Mouse (Mus musculus): ENCODE measurements around the gene Ormdl2. TPM values are rescaled to one million over a fixed set of nuclear protein-coding genes. Genes with fewer than 3 reads are reported as not detected.

Ormdl2 gene
- total RNA-seq, 2 experiments from 2014 or later = 7.1 to 7.7 TPM

Other genes with a start within 250 kb of the Ormdl2 start
- 1 to 10 TPM; 6.5 to 9.4 TPM for gene Erbb3, start 232.0 kb downstream of the Ormdl2 start, total RNA-seq (2021)
- 100 to 1,000 TPM; 245 to 252 TPM for gene Rps26, start 194.9 kb downstream of the Ormdl2 start, total RNA-seq (2021)
- 10 to 100 TPM; 10.2 to 19.0 TPM for gene Ikzf4, start 175.7 kb downstream of the Ormdl2 start, total RNA-seq (2021)
- gene Suox, start 147.6 kb downstream of the Ormdl2 start, total RNA-seq (2021) = 10 to 100 TPM; 12.0 to 12.6 TPM
- gene Rab5b, start 125.4 kb downstream of the Ormdl2 start, total RNA-seq (2021) = 100 to 1,000 TPM; 129 to 134 TPM
- gene Pmel, start 117.5 kb downstream of the Ormdl2 start, total RNA-seq (2021) = under 1 TPM; 0.48 to 0.79 TPM
- 1 to 10 TPM; 2.1 to 2.6 TPM for gene Cdk2, start 116.6 kb downstream of the Ormdl2 start, total RNA-seq (2021)
- gene Dgka, start 76.8 kb downstream of the Ormdl2 start, total RNA-seq (2021) = 1 to 10 TPM; 5.6 to 7.8 TPM
- 10 to 100 TPM; 27.7 to 31.8 TPM for gene Pym1, start 73.8 kb downstream of the Ormdl2 start, total RNA-seq (2021)
- under 1 TPM; 0.50 to 0.76 TPM for gene Mmp19, start 30.7 kb downstream of the Ormdl2 start, total RNA-seq (2021)
- gene Dnajc14, start 17.6 kb downstream of the Ormdl2 start, total RNA-seq (2021) = 10 to 100 TPM; 65.0 to 66.9 TPM
- gene Tmem198b, start 17.3 kb downstream of the Ormdl2 start, total RNA-seq (2021) = 1 to 10 TPM; 8.4 to 8.5 TPM
- gene Sarnp, start 4.3 kb downstream of the Ormdl2 start, total RNA-seq (2021) = 10 to 100 TPM; 32.9 to 40.9 TPM
- 10 to 100 TPM; 12.6 to 14.7 TPM for gene Gdf11, start 70.1 kb upstream of the Ormdl2 start, total RNA-seq (2021)
- gene Cd63, start 79.3 kb upstream of the Ormdl2 start, total RNA-seq (2021) = 10 to 100 TPM; 59.5 to 64.6 TPM
- 1 to 10 TPM; 6.7 to 7.0 TPM for gene Rdh5, start 101.2 kb upstream of the Ormdl2 start, total RNA-seq (2021)
- gene Bloc1s1, start 102.4 kb upstream of the Ormdl2 start, total RNA-seq (2021) = 10 to 100 TPM; 85.2 to 95.4 TPM
- gene Itga7, start 112.2 kb upstream of the Ormdl2 start, total RNA-seq (2021) = 10 to 100 TPM; 13.0 to 16.5 TPM
- not detected for gene Mettl7b, start 139.3 kb upstream of the Ormdl2 start, total RNA-seq (2021)
- not detected for gene Olfr9, start 167.8 kb upstream of the Ormdl2 start, total RNA-seq (2021)
- gene Olfr763, start 189.1 kb upstream of the Ormdl2 start, total RNA-seq (2021) = not detected
- gene Olfr764-ps1, start 218.3 kb upstream of the Ormdl2 start, total RNA-seq (2021) = not detected
- not detected for gene Olfr765, start 228.4 kb upstream of the Ormdl2 start, total RNA-seq (2021)
- gene Olfr766-ps1, start 247.3 kb upstream of the Ormdl2 start, total RNA-seq (2021) = not detected